In genomic region chr4:129410991-129411390, GRCm38 (mm10) we compare ENCODE assay signal across 21 mouse cellular contexts. TPM values are rescaled to one million over a fixed set of nuclear protein-coding genes. Genes with fewer than 3 reads are reported as not detected.
"Had no signal": no experiment of that assay in that cellular context is flagged by ENCODE, and none has a peak within 500 bp of the region (broad histone marks: within the 10 kb centered on the region; RNA-seq: fewer than 3 reads in every experiment).

No protein-coding gene starts in this region.

- DNase-seq: lung, adult 18-20 months; lung, embryonic 14.5 days; lung, postnatal 10 days; lung, postnatal 4 days; midbrain, embryonic 14.5 days; retina, postnatal 1 day; right cerebral cortex, adult 18-20 months; right cerebral cortex, postnatal 25 days; right cerebral cortex, postnatal 4 days; spleen, adult 18-20 months; thymus, adult 18-20 months; thymus, postnatal 14 days; thymus, postnatal 36 days had no signal

- H3K9ac ChIP-seq: lung, embryonic 14.5 days; midbrain, embryonic 12.5 days; neural tube, embryonic 13.5 days; neural tube, embryonic 15.5 days had no signal

- ATAC-seq: midbrain, embryonic 16.5 days had no signal

- H3K27me3 ChIP-seq: neural tube, embryonic 13.5 days; neural tube, embryonic 15.5 days had no signal

- H3K4me1 ChIP-seq: neural tube, embryonic 15.5 days had no signal

- H3K9me3 ChIP-seq: midbrain, embryonic 10.5 days; midbrain, embryonic 12.5 days; neural tube, embryonic 13.5 days; neural tube, embryonic 15.5 days had no signal

- H3K27ac ChIP-seq: midbrain, embryonic 10.5 days; midbrain, embryonic 12.5 days; neural tube, embryonic 13.5 days; neural tube, embryonic 15.5 days had no signal

- H3K36me3 ChIP-seq: midbrain, embryonic 10.5 days; midbrain, embryonic 12.5 days; neural tube, embryonic 13.5 days; neural tube, embryonic 15.5 days had no signal

- H3K4me2 ChIP-seq: lung, embryonic 14.5 days; midbrain, embryonic 12.5 days; neural tube, embryonic 13.5 days; neural tube, embryonic 15.5 days had no signal

- H3K4me3 ChIP-seq: midbrain, embryonic 10.5 days; midbrain, embryonic 12.5 days; myocyte; neural tube, embryonic 13.5 days; neural tube, embryonic 15.5 days had no signal

RNA-seq across cellular contexts. Expression of gene Zbtb8b, which starts 29.7 kb away (rescaled TPM):
- total RNA-seq: megakaryocyte, adult 5-6 weeks had no signal
- polyA plus RNA-seq: small intestine, adult 2 months had no signal
